Mouse (Mus musculus): ENCODE measurements at regions not wholly inside any gene's neighbourhood (a gene's known extent, or its start where the extent isn't known, plus 50 kb on each side); places are given as distances from the start of the nearest gene placed in this dataset.

DNA sequence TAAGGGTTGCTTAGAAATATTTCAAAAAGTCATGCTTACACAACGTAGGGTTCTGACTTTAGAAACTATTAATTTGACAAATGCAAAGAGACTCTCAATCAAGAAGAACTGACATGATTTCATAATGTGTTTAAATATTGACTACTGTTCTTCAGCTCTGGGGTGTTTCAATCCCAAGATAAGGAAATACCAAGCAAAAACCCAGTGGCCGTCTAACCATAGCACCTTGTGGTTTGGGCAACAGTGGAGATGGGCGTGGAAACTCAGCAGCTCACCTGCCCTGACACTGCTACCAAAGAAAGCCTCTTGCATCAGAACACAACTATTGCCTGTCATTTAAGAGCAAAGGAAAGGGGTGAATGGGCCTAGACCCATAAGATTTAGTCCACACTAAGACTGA lies 119.9 kb downstream of the Foxa2 start:
- CTCF ChIA-PET, result no interaction called here

DNA sequence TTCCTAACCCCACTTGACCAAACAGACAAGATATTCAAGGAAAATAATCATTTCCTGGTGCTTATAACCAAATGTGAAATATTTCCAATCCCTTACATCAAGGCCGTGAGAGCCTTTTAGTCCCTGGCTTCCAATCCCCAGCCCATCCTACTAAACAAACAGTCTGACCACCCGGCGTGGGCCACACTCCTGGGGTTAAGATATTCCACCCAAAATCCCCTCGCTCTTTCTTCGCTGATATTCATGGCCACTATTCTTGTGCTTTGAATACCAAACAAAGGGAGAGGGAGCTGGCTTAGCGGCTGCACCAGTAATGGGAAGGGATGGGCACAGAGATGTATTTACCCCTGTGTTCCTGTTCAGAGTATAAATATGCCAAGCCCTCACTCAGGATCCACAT lies 139.4 kb downstream of the Foxa2 start:
- CTCF ChIA-PET, result no interaction called here

- CTCF ChIA-PET, result no interaction called here
Observed at GRCm38 (mm10) chr2:147905759-147906740, 140.7 kb downstream of the Foxa2 start.

- CTCF ChIA-PET, result no interaction called here
Observed at GRCm38 (mm10) chr2:147905118-147905517, 141.7 kb downstream of the Foxa2 start.

DNA sequence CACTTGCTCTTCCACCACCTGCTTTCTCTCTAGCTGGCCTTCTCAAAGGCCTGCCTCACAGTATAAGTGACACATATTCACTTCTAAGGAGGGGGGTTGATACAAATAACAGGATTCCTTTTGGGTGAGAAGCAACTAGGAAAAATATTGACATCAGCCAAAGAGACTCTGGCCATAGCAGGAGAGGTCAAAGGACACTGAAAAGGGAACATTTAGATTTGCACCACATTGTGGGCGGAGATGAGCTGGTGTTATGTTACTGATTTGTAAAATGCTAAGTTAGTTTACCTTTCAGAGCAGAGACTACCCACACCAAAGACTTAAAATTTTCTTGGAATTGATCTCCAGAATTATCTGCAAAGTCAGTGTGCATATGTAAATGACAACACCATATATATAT lies 147.5 kb downstream of the Foxa2 start:
- CTCF ChIA-PET, result no interaction called here

GRCm38 (mm10) chr2:147895691-147896090 lies 151.1 kb downstream of the Foxa2 start:
- CTCF ChIA-PET, result interaction anchor here (0.7 kb wide), 1 partner anchor 85 kb away, joined by 7 read pairs; no protein-coding TSS in a partner anchor

DNA sequence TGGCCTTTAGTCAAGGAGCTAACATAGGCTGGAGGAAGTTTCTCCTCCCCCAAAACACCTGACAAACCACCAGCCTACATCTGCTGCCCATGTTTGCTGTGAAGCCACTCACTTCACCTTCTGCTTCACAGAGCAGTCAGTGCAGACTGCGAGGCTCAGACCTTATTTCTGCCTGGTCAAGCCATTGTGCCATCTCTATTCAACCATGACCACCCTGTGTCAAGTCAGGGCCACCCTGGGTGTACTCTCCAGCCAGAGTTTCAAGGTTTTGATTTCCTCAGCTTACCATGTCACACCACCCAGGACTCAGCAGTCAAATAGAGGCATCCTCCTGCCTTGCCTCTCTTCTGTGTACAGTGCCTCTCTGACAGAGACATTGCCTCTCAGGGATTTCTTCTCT lies 152.6 kb downstream of the Foxa2 start:
- CTCF ChIA-PET, result interaction anchor here (0.6 kb wide), 1 partner anchor 86 kb away, joined by 3 read pairs; no protein-coding TSS in a partner anchor

DNA sequence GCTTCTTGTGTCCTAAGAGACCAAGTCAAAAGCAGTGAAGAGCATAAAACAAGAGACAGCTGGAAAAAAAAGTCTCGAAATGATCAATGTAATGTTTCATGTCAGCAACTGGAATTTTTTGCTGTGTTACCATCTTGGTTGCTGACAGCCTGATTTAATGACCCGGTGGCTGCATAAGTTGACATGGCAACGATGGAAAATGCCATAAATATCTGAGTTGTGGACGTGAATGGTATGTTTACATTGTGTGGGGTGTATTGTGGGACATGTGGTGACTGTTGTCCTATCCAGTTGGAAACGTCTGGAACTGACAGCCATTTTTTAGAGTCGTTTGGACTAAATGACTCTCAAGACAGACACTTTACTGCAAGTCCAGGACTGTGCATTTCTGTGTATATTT lies 160.6 kb downstream of the Foxa2 start:
- CTCF ChIA-PET, result no interaction called here

- CTCF ChIA-PET, result no interaction called here
Observed at GRCm38 (mm10) chr2:147877907-147878306, 168.9 kb downstream of the Foxa2 start.

GRCm38 (mm10) chr2:147877543-147877904 lies 169.2 kb downstream of the Foxa2 start:
- CTCF ChIA-PET, result no interaction called here

DNA sequence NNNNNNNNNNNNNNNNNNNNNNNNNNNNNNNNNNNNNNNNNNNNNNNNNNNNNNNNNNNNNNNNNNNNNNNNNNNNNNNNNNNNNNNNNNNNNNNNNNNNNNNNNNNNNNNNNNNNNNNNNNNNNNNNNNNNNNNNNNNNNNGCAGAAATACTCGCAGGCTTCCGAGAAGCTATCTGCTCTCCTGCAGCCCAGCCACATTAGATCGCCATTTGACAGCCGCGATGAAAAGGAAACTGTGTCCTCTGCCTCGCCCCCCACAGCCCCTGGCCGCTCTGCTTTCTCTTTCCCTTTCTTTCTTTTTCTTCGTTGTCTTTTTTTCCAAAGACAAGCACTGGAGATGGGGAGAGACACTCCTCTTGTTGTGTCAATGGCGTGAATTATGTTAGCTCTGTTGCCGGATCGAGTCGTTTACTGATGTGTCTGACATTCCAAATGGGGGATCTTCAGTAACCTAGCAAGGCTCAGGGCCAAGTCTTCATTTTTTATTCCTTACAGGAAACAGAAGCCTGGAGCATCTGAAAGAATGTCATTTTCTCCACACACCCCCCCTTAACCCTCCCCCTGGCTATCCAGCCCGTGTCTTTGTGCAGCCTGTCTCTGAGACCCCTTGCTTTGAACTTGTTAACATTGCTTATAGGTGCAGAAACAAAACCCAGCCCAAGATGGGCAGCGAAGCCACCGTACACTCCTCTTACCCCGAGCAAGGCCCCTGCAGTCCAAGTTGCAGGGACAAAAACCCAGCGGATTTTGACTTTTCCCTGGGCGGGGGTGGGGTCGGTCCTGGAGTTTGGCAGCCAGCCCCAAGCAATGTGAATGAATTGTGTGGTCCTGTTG lies 169.8 kb downstream of the Foxa2 start:
- CTCF ChIA-PET, result no interaction called here

DNA sequence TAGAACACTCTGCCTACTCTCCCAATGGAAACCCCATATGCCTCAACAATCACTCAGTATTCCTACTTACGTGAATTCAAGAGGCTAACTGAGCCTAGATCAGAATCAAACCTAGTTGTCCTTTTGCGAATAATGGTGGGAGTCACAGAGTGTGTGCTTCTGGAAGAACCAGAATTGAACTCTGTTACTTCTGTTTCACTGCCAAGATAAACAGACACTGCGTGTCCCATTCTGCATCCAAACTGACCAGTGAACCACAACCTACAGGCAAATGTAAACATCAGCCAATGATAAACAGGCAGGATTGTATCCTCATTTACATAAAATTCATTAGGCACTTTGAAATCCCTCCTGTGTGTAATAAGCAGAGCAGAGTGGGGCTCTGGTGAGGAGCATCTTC lies 173.8 kb downstream of the Foxa2 start:
- CTCF ChIA-PET, result no interaction called here

- CTCF ChIA-PET, result no interaction called here
Observed at GRCm38 (mm10) chr2:147851186-147851802, 195.5 kb downstream of the Foxa2 start.

DNA sequence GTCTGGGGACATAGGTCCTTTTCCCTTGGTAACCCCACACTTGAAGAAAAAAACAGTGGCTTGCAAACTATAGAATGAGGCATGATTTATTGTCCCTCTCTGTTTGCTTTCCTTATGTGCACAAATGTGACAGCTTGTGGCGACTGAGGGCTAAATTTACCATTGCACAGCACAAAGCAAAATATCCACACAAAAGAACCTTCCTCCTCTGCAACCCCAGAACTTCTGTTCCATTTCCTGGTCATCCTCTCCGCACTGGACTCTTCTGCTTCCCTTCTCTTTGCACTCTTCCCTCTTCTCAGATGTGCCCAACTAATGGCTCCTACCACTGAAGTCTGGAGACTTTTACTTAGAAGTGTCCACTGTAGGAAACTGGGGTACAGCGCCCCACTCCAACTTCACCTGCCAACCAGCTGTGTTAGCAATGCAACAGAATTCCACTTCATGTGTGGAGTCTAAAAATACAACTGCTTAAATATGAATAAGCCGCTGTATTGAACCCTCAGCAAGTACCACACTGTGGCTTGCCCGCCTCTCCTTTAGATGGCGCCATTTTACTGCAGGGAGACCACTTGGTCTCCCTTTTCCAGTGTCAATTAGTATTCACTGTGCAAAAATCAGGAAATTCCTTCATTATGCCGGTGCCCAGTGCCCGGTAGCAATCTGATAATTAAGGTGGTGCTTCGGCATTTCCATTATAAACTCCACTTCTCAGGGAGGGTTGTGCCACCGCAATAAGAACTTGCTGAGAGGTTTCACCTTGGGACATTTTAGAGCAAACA lies 199.6 kb downstream of the Foxa2 start:
- CTCF ChIA-PET, result no interaction called here

DNA sequence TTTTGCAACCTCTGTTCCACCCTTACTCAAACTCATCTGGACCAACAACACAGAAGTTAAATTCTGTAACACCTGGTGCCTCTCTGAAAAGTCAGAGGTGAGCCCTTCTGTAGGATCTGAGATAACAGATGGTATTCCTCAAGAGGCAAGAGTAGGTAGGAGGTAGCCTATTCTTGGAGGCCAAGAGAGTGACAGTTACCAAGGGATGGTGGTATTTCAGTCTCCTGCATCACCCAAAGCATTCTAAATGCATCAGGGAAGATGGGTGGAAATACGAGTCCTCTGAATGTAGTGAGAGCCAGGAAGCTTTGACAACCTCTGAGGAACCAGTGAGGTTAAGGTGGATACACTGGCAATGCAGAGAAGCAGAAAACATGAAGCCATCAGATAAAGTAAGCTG lies 201.5 kb downstream of the Foxa2 start:
- CTCF ChIA-PET, result no interaction called here

GRCm38 (mm10) chr2:147840936-147841335 lies 205.8 kb downstream of the Foxa2 start:
- CTCF ChIA-PET, result no interaction called here

DNA sequence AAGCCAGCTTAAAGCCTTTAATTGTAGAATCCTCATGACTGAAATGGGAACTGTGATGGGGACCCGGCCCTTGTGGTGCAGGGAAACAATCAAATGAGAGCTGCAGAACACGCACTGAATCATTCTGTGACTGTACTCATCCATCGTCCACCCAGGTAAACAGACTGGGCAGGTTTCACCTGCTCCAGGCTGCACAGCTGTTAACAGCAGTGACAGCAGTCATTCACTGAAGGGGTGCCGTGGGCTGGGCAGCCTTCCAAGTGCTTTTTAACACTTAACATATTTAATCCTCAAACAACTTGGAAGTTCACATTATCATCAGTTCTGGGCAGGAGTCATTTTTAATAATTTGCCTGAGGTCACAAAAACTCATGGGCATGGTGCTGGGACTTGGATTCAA lies 208.2 kb downstream of the Foxa2 start:
- CTCF ChIA-PET, result no interaction called here

GRCm38 (mm10) chr2:147830551-147830950 lies 216.2 kb downstream of the Foxa2 start:
- CTCF ChIA-PET, result no interaction called here

- CTCF ChIA-PET, result no interaction called here
Observed at GRCm38 (mm10) chr2:147816951-147817350, 229.8 kb downstream of the Foxa2 start.

DNA sequence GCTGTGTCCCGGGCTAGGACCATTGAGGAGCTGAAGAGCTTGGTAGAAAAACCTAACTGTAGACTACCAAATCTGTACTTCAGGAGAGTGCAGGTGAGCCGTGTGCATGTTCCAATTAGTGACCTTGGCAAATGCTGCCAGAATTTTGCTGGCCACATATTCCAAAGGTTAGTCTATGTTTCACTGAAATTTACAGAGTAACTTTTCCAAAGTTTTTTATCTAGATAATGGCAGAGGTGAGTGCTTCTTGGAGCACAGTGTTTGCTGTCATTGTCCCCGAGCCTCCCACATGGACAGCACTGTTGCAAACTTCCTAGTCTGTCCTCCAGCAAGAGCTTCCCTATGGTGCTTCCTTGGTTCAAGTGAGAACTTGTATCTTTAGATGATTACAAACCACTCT lies 232.5 kb downstream of the Foxa2 start:
- CTCF ChIA-PET, result no interaction called here

GRCm38 (mm10) chr2:147813516-147813915 lies 233.3 kb downstream of the Foxa2 start:
- CTCF ChIA-PET, result no interaction called here

Measured in spleen, embryonic (tissue).